Mouse (Mus musculus) mouse trophoblast stem cell (cell line): ENCODE results near the gene Fbxl2.

ENCODE experiments used
- in situ Hi-C, 2 experiments: fragments of 300-500 bp; cut with MseI, MboI; formaldehyde crosslinking; loops; 2 replicates in 1 of 2; 3 replicates in 1 of 2; pipeline ENCODE4 v1.15.1; 2025

The Fbxl2 gene

GRCm38 (mm10) chr9:113924883-113925282, 121.1 kb downstream of the Fbxl2 start:
- in situ Hi-C loops: no loop called here

GRCm38 (mm10) chr9:113922677-113923076, 123.3 kb downstream of the Fbxl2 start:
- in situ Hi-C loops: no loop called here

- in situ Hi-C loops: no loop called here
Measured at GRCm38 (mm10) chr9:113915789-113916188, 130.2 kb downstream of the Fbxl2 start.
